Mouse (Mus musculus): Measurements from ENCODE around the gene Zfp36l2. TPM values are rescaled to one million over a fixed set of nuclear protein-coding genes. Genes with fewer than 3 reads are reported as not detected.
"Not testable (repeated sequence)": the region's sequence is repeated elsewhere in the genome, so short reads cannot be mapped to it uniquely, and the experiment has no call there.

The Zfp36l2 gene
- 10 to 100 TPM; 71.6 to 77.9 TPM for total RNA-seq (2021)
- long read RNA-seq, experiment 1, transcript Zfp36l2-201 (2 exons, 3,530 nt), result major isoform, 11 of 29 reads
- long read RNA-seq, experiment 1, partial matches to known transcripts, result 0 of 29 reads
- long read RNA-seq, experiment 1, other reads (novel, unspliced or antisense), result 18 of 29 reads
- long read RNA-seq, experiment 2, transcript Zfp36l2-201 (2 exons, 3,530 nt), result major isoform, 8 of 12 reads
- long read RNA-seq, experiment 2, partial matches to known transcripts, result 0 of 12 reads
- long read RNA-seq, experiment 2, other reads (novel, unspliced or antisense), result 4 of 12 reads

GRCm38 (mm10) chr17:84187727-84188373 lies at the start of gene Zfp36l2:
Gene Zfp36l2 (minus strand): TSS chr17:84187947.
- peak; percentile 99 for DNase-seq

- DNase-seq, result peak in 1 of 2 experiments; percentile 32
These were observed 49.2 kb upstream of the Zfp36l2 start for GRCm38 (mm10) chr17:84236781-84237557.

- no peak for DNase-seq
These were observed 47.7 kb upstream of the Zfp36l2 start for GRCm38 (mm10) chr17:84235399-84235928.

GRCm38 (mm10) chr17:84234785-84235184 lies 47.0 kb upstream of the Zfp36l2 start:
- DNase-seq, result not testable (repeated sequence)

- no peak for DNase-seq
These were observed 46.0 kb upstream of the Zfp36l2 start for GRCm38 (mm10) chr17:84233758-84234157.

- DNase-seq, result no peak
These were observed 43.6 kb upstream of the Zfp36l2 start for GRCm38 (mm10) chr17:84231361-84231760.

- DNase-seq, result no peak
These were observed 40.5 kb upstream of the Zfp36l2 start for GRCm38 (mm10) chr17:84228223-84228622.

GRCm38 (mm10) chr17:84226681-84227080 lies 38.9 kb upstream of the Zfp36l2 start:
- no peak for DNase-seq

- no peak for DNase-seq
These were observed 38.5 kb upstream of the Zfp36l2 start for GRCm38 (mm10) chr17:84226231-84226630.

GRCm38 (mm10) chr17:84224217-84224887 lies 36.6 kb upstream of the Zfp36l2 start:
- no peak for DNase-seq

GRCm38 (mm10) chr17:84218841-84219240 lies 31.1 kb upstream of the Zfp36l2 start:
- DNase-seq, result not testable (repeated sequence)

GRCm38 (mm10) chr17:84217696-84218095 lies 29.9 kb upstream of the Zfp36l2 start:
- no peak for DNase-seq

GRCm38 (mm10) chr17:84215264-84215960 lies 27.7 kb upstream of the Zfp36l2 start:
- peak in 1 of 2 experiments; percentile 58 for DNase-seq

- DNase-seq, result no peak
These were observed 25.7 kb upstream of the Zfp36l2 start for GRCm38 (mm10) chr17:84213464-84213863.

- DNase-seq, result no peak
These were observed 19.9 kb upstream of the Zfp36l2 start for GRCm38 (mm10) chr17:84207611-84208010.

- no peak for DNase-seq
These were observed 18.5 kb upstream of the Zfp36l2 start for GRCm38 (mm10) chr17:84206239-84206638.

- DNase-seq, result no peak
These were observed 17.2 kb upstream of the Zfp36l2 start for GRCm38 (mm10) chr17:84204962-84205361.

GRCm38 (mm10) chr17:84203340-84203739 lies 15.6 kb upstream of the Zfp36l2 start:
- DNase-seq, result no peak

- DNase-seq, result no peak
These were observed 13.4 kb upstream of the Zfp36l2 start for GRCm38 (mm10) chr17:84201183-84201582.

GRCm38 (mm10) chr17:84197912-84198344 lies 10.2 kb upstream of the Zfp36l2 start:
- no peak for DNase-seq

- no peak for DNase-seq
These were observed 8.6 kb upstream of the Zfp36l2 start for GRCm38 (mm10) chr17:84196329-84196728.

Data from adrenal gland, postnatal 36 days (tissue).